Mouse (Mus musculus): Measurements from ENCODE around the gene Kmt2d. TPM values are rescaled to one million over a fixed set of nuclear protein-coding genes. Genes with fewer than 3 reads are reported as not detected.

The Kmt2d gene
- polyA plus RNA-seq, 1 experiment from 2014 or later: 7.0 TPM

DNA sequence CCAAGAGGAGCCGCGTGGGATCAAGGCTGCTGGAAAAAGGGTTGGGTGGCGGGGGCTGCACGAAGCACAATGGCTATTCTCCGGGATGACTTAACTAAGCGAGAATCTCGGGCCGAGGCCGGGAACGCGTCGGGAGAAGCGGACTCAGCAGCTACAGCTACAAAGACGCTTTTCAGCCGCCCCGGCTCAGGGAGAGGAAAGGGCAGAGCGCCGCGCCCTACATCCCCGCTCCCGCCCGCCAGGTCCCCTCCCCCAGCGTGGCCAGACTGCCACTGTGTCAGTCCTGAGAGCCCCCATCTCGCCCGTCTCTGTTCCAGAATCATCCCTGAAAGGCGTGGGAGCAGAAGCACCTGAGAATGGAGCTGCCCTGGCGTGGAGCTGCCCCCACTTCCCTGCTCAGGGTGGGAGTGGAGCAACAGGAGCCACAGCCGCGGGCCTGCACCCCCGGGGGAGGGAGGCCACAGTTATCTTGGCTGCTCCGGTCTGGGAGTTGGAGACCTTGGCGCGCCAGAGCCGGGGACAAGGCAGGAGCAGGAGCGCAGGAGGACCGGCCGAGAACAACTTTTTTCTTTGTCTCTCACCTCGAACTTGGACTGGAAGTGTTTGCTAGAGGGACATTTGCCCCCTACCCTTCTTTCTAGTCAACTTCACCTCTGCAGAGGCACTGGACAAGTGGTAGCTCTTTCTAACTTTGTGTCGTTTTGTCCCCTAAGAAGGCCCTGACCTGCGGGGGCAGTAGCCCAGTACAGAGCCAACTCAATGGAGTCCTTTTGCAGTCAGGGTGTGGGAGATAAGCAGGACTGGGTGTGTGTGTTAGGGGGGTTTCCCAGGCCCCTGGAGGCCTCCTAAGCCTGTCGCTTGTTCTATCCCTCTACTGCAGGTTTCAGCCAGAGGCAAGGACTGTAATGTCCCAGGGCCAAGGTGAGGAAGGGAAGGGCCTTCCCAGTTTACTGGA, 24.9 kb upstream of the Kmt2d start:
- peaks cover 76% of the 10 kb centered on the region for H3K4me1 ChIP-seq
- peak overlapping the region; percentile 10; the same call in 1 of the 2 replicates for H3K9ac ChIP-seq
- 2% methylated on average over 41 of the region's 41 CpGs for WGBS (ENCODE audit: insufficient replicate concordance)

DNA sequence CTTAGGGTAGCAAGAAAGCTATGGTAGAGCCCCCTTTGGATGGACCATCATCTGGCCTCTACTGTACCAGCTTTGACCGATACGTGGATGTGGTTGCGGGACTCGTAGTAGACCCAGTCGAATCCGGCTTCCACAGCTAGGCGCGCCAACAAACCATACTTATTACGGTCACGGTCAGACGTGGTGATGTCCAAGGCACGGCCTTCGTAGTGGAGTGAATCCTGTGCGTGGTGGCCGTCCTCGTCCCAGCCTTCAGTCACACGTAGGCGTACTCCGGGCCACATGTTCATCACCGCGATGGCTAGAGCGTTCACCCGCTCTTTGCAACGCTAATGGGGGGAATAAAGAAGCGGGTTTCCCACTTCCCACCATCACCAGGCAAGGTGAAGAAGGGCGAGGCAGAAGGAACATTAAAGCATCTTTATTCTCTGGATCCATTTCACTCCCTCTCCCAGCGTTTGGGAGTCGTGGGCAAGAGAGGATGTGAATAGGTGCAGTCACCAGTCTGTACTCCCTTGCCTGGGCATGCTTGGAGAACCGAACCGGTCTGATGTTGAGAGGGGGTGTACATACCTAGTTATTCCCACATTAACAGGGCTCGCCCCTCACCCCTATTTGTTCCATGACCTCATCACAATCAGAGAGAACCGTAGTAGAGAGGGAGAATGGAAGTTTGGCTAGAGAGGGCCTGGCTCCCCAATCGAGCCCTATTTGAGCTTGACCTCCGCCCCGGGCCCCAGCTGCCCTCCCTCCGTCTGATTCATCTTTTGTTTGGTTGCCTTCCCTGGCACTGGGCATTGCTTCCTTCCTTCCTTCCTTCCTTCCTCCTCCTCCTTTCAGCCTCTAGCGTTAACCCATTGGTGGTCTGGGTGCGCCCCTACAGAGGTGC, 24.0 kb upstream of the Kmt2d start:
- WGBS (ENCODE audit: insufficient replicate concordance): 2% methylated on average over 38 of the region's 38 CpGs
- H3K4me2 ChIP-seq: peak overlapping the region; percentile 83
- H3K36me3 ChIP-seq: no peaks in the 10 kb centered on the region
- H3K27me3 ChIP-seq (replicated peaks): peaks cover 84% of the 10 kb centered on the region
- H3K27ac ChIP-seq: no peak overlapping the region
- no peaks in the 10 kb centered on the region for H3K9me3 ChIP-seq (replicated peaks)
- peak overlapping the region; percentile 53 for H3K4me3 ChIP-seq
- H3K9ac ChIP-seq: no peak overlapping the region
- H3K4me1 ChIP-seq: peaks cover 76% of the 10 kb centered on the region
- no peak for ATAC-seq

More for the DNA sequence above, 24.9 kb upstream of the Kmt2d start:
- Histone ChIP-seq H3K36me3 (no peaks in the 10 kb centered on the region), H3K27ac (no peak overlapping the region), H3K9me3 (replicated peaks) (no peaks in the 10 kb centered on the region), H3K27me3 (replicated peaks) (peaks cover 93% of the 10 kb centered on the region), H3K4me2 (peak overlapping the region; percentile 83), H3K4me3 (peak overlapping the region; percentile 34)
- ATAC-seq: peak; percentile 70

DNA sequence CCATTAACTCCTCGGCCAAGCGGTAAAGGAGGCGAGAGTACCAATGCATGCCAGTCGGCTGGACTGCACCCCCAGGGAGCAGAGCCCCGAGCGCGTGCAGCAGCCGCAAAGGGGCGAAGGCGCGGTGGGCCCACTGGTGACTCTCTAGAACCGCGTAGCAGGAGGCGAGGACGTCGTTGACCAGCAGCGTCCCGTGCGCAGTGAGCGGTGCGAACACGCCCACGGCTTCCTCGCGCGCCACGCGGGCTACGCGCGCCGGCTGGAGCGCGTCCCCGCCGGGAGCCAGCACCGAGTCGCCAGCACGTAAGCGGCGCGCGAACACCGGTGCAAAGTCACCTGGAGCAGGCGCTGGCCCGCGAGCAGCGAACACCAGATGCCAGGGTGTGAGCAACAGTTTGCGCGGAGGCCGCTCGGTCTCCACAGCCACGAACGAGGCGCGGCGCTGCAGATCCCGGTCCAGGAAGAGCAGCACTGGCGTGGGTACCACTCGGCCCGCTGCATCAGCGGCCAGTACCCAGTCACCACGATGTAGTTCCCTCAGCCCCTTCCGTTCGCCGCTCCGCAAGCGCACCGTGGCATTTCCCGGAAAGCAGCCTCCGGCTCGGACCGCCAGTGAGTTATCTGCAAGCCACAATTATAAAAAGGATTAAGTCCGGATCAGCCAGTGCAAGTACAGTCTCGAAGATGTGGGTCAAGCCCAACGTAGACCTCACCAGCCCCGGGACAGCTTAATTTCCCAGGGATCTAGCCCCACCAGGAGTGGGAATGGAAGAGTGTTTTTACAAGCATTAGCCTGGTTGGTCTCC, 23.1 kb upstream of the Kmt2d start, which contains the start of gene Rhebl1:
Gene Rhebl1, minus strand, starts transcription at position 601 of the 806 bp plus-strand sequence.
- WGBS (ENCODE audit: insufficient replicate concordance): under 1% methylated on average over 77 of the region's 77 CpGs
- Histone ChIP-seq H3K4me3 (peak within 1 kb of the TSS; percentile 53), H3K9me3 (replicated peaks) (no peaks in the 10 kb centered on the region), H3K9ac (0 out of 2 replicates have a peak within 1 kb of the TSS, but pooled peaks have one; percentile 40), H3K4me2 (peak within 1 kb of the TSS; percentile 83), H3K4me1 (peaks cover 76% of the 10 kb centered on the region), H3K27me3 (replicated peaks) (peaks cover 76% of the 10 kb centered on the region), H3K36me3 (no peaks in the 10 kb centered on the region), H3K27ac (no peak within 1 kb of the TSS)
- ATAC-seq: no peak

GRCm38 (mm10) chr15:98893036-98893435, 22.0 kb upstream of the Kmt2d start:
- Histone ChIP-seq H3K27me3 (replicated peaks) (peaks cover 70% of the 10 kb centered on the region), H3K4me3 (no peak overlapping the region), H3K4me1 (peaks cover 69% of the 10 kb centered on the region), H3K27ac (no peak overlapping the region), H3K36me3 (no peaks in the 10 kb centered on the region), H3K9ac (no peak overlapping the region), H3K4me2 (peak overlapping the region; percentile 83), H3K9me3 (replicated peaks) (no peaks in the 10 kb centered on the region)
- no peak for ATAC-seq
- 58% methylated on average over 4 of the region's 4 CpGs for WGBS (ENCODE audit: insufficient replicate concordance)

DNA sequence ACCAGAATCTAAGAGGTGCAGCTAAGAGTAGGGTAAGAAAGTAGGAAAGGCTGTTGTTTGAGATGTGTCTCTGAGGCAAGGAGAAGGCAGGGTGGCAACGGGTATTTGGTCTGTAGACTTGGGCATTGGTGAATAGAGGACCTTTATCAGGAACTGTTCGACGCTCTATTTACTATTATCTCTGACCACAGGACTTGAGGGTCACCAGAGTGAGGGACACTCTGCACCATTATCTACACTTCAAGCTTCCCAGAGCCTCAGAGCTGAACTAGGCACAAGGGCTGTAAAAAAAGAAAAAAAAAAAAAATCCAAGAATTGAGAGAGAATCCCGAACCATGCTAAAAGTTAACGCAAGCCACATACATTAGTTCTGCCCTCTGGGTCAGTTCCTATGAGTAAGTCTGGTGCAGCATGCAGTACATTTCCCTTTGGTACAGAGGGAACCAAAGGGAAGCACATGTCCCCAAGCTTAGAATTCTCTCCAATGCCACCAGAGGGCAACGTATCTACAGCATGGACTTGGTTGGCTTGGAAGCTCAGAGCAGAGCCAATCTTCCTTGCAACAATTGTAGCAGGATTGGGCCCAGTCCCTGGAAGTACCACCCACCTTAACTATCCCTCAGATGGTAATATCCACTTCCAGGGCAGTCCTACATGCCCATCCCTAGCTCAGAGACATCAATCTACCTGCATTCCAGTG, 21.1 kb upstream of the Kmt2d start:
- H3K4me2 ChIP-seq: peak overlapping the region; percentile 59
- H3K27me3 ChIP-seq (replicated peaks): peaks cover 60% of the 10 kb centered on the region

DNA sequence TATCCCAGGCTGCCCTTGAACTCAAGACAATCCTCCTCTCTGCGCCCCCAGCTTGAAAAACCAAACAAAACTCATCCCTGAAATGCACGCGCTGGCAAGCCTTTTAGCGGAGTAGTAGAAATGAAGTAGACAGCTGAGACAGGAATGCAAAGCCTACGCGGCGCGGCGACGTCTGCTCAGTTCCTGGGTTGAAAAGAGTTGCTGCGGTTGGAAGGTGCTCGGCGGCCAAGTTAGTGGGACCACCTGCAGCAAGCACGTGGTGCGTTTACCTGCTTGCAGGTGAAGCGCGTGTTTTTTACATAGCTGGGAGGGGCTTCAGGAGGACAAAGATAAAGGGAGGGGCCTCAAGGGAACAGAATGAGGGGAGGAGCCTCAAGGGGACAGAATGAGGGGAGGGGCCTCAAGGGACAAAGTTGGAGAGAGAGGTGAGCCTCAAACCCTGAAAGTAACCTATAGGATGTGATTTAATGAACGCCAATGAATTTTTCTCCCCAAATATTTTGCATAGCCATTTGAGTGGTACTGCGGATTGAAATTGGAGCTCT, 20.3 kb upstream of the Kmt2d start:
- Histone ChIP-seq H3K4me2 (peak overlapping the region; percentile 59), H3K4me1 (peaks cover 52% of the 10 kb centered on the region), H3K27ac (no peak overlapping the region), H3K4me3 (peak overlapping the region; percentile 29), H3K36me3 (no peaks in the 10 kb centered on the region), H3K9me3 (replicated peaks) (no peaks in the 10 kb centered on the region), H3K9ac (no peak overlapping the region), H3K27me3 (replicated peaks) (peaks cover 58% of the 10 kb centered on the region)
- no peak for ATAC-seq
- 19% methylated on average over 19 of the region's 19 CpGs for WGBS (ENCODE audit: insufficient replicate concordance)

More for the DNA sequence above, 21.1 kb upstream of the Kmt2d start:
- Histone ChIP-seq H3K9me3 (replicated peaks) (no peaks in the 10 kb centered on the region), H3K4me1 (peaks cover 60% of the 10 kb centered on the region), H3K4me3 (no peak overlapping the region), H3K27ac (no peak overlapping the region), H3K9ac (no peak overlapping the region), H3K36me3 (no peaks in the 10 kb centered on the region)
- 6% methylated on average over 6 of the region's 6 CpGs for WGBS (ENCODE audit: insufficient replicate concordance)
- peak; percentile 64 for ATAC-seq

- Histone ChIP-seq H3K4me3 (no peak overlapping the region), H3K36me3 (no peaks in the 10 kb centered on the region), H3K9ac (no peak overlapping the region), H3K4me1 (peaks cover 16% of the 10 kb centered on the region), H3K27ac (no peak overlapping the region), H3K27me3 (replicated peaks) (peaks cover 21% of the 10 kb centered on the region), H3K9me3 (replicated peaks) (no peaks in the 10 kb centered on the region), H3K4me2 (no peak overlapping the region)
- 79% methylated on average over 7 of the region's 7 CpGs for WGBS (ENCODE audit: insufficient replicate concordance)
- ATAC-seq: no peak
These were observed 16.5 kb upstream of the Kmt2d start for GRCm38 (mm10) chr15:98887526-98887925.

- H3K27ac ChIP-seq: no peak overlapping the region
- ATAC-seq: no peak
These were observed 15.8 kb upstream of the Kmt2d start for GRCm38 (mm10) chr15:98886667-98887387.

DNA sequence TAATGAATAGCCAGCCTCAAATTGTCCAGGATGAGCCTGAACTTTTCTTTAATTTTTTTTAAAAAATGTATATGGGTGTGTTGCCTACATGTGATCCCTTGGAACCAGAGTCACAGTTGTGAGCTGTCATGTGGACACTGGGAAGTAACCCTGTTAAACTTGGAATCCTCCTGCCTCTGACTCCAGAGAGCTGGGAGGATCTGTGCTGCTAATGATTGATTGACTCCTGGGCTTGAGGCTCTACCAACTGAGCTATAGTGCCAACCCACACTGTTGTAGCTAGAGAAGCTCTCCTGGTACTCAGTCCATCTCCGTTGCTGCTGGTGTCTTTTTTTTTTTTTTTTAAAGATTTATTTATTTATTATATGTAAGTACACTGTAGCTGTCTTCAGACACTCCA, 13.1 kb upstream of the Kmt2d start:
- Histone ChIP-seq H3K9me3 (replicated peaks) (no peaks in the 10 kb centered on the region), H3K4me2 (no peak overlapping the region), H3K36me3 (no peaks in the 10 kb centered on the region), H3K4me1 (peaks cover 28% of the 10 kb centered on the region), H3K27me3 (replicated peaks) (peaks cover 11% of the 10 kb centered on the region), H3K9ac (no peak overlapping the region), H3K27ac (0 out of 2 replicates have a peak overlapping the region, but pooled peaks have one; percentile 2), H3K4me3 (no peak overlapping the region)
- 62% methylated on average over 1 of the region's 1 CpGs for WGBS (ENCODE audit: insufficient replicate concordance)
- ATAC-seq: no peak

More at GRCm38 (mm10) chr15:98886667-98887387, 15.8 kb upstream of the Kmt2d start:
- WGBS (ENCODE audit: insufficient replicate concordance): 71% methylated on average over 8 of the region's 8 CpGs
- Histone ChIP-seq H3K4me2 (no peak overlapping the region), H3K9me3 (replicated peaks) (no peaks in the 10 kb centered on the region), H3K9ac (no peak overlapping the region), H3K36me3 (no peaks in the 10 kb centered on the region), H3K4me1 (peaks cover 16% of the 10 kb centered on the region), H3K27me3 (replicated peaks) (peaks cover 14% of the 10 kb centered on the region), H3K4me3 (no peak overlapping the region)

DNA sequence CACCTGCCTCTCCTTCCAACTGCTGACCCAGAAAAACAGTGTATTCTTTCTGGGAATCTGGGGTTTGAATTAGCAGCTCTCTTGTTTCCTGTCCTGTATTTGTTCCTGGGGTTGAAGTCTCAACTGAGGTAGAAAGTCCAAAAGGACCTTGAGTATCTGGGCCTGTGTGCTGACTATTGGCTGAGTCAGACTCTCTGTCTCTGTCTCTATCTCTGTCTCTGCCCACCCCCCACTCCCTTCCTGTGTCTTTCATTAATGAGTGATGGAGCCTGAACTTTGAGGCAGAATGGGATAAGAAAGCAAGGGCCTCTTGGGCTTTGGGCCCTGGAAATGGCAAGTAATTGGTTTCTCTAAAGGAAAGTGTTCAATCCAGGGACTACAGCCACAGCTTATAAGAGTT, 12.7 kb upstream of the Kmt2d start:
- H3K4me2 ChIP-seq: no peak overlapping the region
- H3K9me3 ChIP-seq (replicated peaks): no peaks in the 10 kb centered on the region
- H3K27me3 ChIP-seq (replicated peaks): peaks cover 10% of the 10 kb centered on the region
- H3K9ac ChIP-seq: no peak overlapping the region
- peaks cover 28% of the 10 kb centered on the region for H3K4me1 ChIP-seq
- ATAC-seq: no peak
- H3K4me3 ChIP-seq: no peak overlapping the region
- H3K36me3 ChIP-seq: no peaks in the 10 kb centered on the region
- H3K27ac ChIP-seq: 0 out of 2 replicates have a peak overlapping the region, but pooled peaks have one; percentile 2
